Mouse (Mus musculus): ENCODE measurements around the gene Alad. TPM values are rescaled to one million over a fixed set of nuclear protein-coding genes. Genes with fewer than 3 reads are reported as not detected.

Gene Alad
- 77.3 TPM for polyA plus RNA-seq (2017; shearing (Covaris generic))

GRCm38 (mm10) chr4:62519849-62520233 lies at the start of gene Alad:
TSS of gene Alad (minus strand) at chr4:62519918.

DNA sequence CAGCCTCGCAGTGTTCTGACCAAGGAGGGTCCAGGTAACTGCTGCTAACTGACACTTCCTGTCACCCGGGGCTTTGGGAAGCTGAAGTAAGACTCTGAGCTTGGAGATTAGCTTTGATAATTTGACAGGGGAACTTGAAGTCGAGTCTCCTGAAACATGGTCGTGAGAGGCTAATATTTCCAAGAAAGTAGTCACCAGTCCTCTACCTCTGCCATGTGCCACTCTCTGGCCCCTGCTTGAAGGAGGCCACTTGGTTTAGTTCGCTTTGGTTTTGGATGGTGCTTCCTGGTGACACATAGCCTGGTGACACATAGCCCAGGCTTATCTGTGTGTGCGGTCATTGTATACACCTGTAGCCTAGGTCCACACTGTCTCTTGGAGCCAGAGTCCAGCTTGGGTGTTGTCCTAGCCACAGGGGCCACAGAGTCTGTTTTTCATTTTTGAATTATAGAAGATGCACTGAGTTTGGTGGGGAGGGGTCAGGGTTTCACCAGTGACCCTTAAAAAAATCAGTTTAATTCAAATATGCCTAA lies 40.1 kb upstream of the Alad start, which contains the start of gene Rgs3:
Gene Rgs3 (plus strand): TSS at position 51 of the 533 bp plus-strand sequence.

DNA sequence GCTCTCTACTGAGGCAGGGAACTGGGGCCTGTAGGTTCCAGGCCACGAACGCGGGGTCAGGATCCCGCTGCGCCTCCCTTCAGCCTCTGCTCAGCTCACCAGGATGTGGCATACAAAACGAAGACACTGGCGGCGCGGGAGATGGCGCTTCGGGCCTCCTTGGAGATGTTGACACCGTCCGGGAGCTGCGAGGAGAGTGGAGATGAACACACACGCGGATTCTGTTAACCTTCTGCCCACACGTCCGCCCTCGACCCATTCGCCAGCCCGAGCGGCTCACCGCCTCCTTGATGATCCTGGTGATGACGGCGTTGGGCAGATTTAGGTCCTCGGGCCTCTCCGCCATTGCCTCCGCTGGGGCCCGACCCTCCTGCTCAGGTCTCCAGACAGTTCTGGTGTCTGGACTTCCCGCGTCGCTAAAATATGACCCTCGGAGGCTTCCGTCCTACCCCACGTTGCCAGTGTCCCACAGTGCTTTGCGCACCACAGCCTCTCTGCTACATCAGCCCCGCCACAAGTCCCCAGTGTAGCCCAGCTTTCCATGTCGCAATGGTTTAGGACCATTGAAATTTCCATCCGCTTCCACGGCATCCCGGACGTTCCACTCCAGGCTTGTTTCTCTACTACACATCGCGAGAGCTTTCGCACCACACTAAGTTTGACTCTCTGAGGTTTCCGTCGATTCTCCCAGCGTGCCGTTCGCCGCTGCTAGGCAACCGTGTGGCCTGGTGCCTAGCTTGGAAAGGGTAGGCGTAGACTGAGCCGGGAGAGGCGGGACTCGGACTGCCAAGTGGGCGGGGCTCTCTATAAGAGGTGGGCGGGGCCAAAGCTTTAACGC lies 5.2 kb upstream of the Alad start, which contains the start of the genes Pole3 and 4933430I17Rik:
Gene Pole3 (minus strand): TSS at position 418 of the 838 bp plus-strand sequence.
Gene 4933430I17Rik (plus strand): TSS at position 719 of the 838 bp plus-strand sequence.

GRCm38 (mm10) chr4:62503374-62503970 lies 16.2 kb downstream of the Alad start, which contains the start of gene Hdhd3:
TSS of gene Hdhd3 (minus strand) at chr4:62503467.

GRCm38 (mm10) chr4:62479937-62480708 lies 39.6 kb downstream of the Alad start, which contains the start of gene Bspry:
TSS of gene Bspry (plus strand) at chr4:62480053.

GRCm38 (mm10) chr4:62470598-62471051 lies 49.1 kb downstream of the Alad start, which contains the start of gene Wdr31:
TSS of gene Wdr31 (minus strand) at chr4:62470896.

Other genes with a start within 250 kb of the Alad start
- 71.1 TPM for gene Fkbp15, start 159.4 kb downstream of the Alad start, polyA plus RNA-seq (2017; shearing (Covaris generic))
- gene Slc31a1, start 159.2 kb downstream of the Alad start, polyA plus RNA-seq (2017; shearing (Covaris generic)): 10.3 TPM
- gene Cdc26, start 111.3 kb downstream of the Alad start, polyA plus RNA-seq (2017; shearing (Covaris generic)): 109 TPM
- gene Prpf4, start 111.1 kb downstream of the Alad start, polyA plus RNA-seq (2017; shearing (Covaris generic)): 28.3 TPM
- gene Rnf183, start 84.7 kb downstream of the Alad start, polyA plus RNA-seq (2017; shearing (Covaris generic)): not detected
- 0.84 TPM for gene Wdr31, start 49.0 kb downstream of the Alad start, polyA plus RNA-seq (2017; shearing (Covaris generic))
- gene Bspry, start 39.9 kb downstream of the Alad start, polyA plus RNA-seq (2017; shearing (Covaris generic)): 4.7 TPM
- 3.2 TPM for gene Hdhd3, start 16.5 kb downstream of the Alad start, polyA plus RNA-seq (2017; shearing (Covaris generic))
- gene Pole3, start 5.2 kb upstream of the Alad start, polyA plus RNA-seq (2017; shearing (Covaris generic)): 35.6 TPM
- 0.33 TPM for gene 4933430I17Rik, start 5.5 kb upstream of the Alad start, polyA plus RNA-seq (2017; shearing (Covaris generic))
- 145 TPM for gene Rgs3, start 39.9 kb upstream of the Alad start, polyA plus RNA-seq (2017; shearing (Covaris generic))

All from inflammation-experienced regulatory T-cells, adult 16 weeks (primary cell).